Mouse (Mus musculus) effector memory CD4-positive, alpha-beta T cell, adult 7 months (primary cell): ENCODE data around the gene Mapk3. TPM values are rescaled to one million over a fixed set of nuclear protein-coding genes. Genes with fewer than 3 reads are reported as not detected.

ENCODE experiments used
- polyA plus RNA-seq: library from polyadenylated mRNA; unstranded; fragments of 100-300 nt; shearing (Covaris generic); gene quantifications from one replicate; pipeline ENCODE4 v1.2.1, GENCODE M21; 2017

The Mapk3 gene
- polyA plus RNA-seq: 18.7 TPM

DNA sequence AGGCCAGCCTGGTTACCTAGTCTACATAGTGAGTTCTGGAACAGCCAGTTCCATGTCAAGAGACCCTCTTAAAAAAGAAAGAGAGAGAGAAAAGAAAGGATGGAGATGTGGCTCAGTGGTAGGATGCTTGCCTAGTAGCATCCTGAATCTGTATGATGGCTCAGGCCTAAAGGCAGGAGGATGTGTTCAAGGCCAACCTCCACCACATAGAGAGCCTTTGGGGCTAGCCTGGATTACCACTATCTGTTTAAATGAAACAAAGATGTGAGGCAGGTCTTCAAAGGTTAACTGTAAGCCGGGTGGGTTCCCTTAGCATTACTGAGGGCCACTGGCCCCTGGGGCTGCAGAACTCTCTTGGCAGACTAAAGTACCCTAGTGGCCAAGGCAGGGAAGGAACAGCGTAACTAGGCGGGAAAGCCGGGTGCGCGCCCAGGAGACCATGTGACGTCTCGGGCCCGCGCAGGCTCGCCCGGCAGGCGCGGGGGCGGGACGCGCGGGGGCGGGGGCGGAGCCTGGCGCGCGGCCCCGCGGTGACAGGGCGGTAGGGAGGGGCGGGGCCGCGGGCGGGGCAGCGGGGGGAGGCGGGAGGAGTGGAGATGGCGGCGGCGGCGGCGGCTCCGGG, at the start of gene Mapk3:
Gene Mapk3, plus strand, starts transcription at position 552 of the 622 bp plus-strand sequence.

DNA sequence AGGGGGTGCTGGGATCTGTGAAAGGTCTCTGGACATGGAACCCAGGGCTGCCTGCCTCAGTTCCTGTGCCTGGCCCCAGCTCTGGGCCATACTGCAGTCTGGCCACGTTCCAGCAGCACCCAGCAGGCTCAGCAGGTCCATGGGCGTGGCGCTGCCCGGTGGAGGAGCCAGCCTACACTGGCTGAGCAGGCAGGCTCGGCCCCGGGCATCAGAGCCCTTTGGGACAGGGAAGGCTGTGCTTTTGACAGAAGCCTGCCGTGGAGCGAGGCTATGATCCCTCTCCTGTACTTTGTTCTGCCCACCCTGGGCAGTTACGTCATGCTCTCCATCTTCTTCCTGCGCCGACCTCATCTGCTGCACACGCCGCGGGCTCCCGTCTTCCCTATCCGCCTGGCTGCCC, 6.8 kb downstream of the Mapk3 start, which contains the start of gene Gdpd3:
Gene Gdpd3, plus strand, starts transcription at position 134 of the 400 bp plus-strand sequence.

DNA sequence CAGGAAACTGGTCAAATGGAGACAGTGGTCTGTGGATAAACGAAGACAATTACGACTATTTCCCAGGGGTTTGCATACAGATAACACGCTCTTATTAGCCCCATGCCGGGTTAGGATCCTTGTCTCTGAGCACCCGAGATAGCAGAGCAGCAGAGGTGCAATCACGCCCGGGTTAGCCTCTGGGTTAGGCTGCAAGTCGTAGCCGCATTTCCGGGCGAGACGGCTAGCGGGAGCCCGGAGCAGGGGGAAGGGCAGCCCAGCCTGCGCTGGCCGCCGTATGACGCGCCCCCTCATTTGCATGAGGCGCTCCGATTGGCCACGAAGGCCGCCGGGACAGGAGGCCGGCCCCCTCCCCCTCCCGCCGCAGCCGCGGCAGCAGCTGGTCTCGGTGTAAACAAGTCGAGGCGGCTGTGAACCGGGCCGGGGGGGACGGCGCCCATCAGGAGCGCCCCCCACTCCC, 17.2 kb downstream of the Mapk3 start, which contains the start of gene Ypel3:
Gene Ypel3, plus strand, starts transcription at position 358 of the 460 bp plus-strand sequence.

GRCm38 (mm10) chr7:126780971-126781635, 21.7 kb downstream of the Mapk3 start, which contains the start of gene Tbx6:
TSS of gene Tbx6 (plus strand) at chr7:126781483.

GRCm38 (mm10) chr7:126791851-126792720, 32.7 kb downstream of the Mapk3 start, which contains the start of gene Ppp4c:
TSS of gene Ppp4c (minus strand) at chr7:126792496.

GRCm38 (mm10) chr7:126797411-126798126, 38.2 kb downstream of the Mapk3 start, which contains the start of gene Fam57b:
TSS of gene Fam57b (plus strand) at chr7:126797668.

Other genes starting within 250 kb of the Mapk3 start
- gene Eif3c, start 193.2 kb upstream of the Mapk3 start, polyA plus RNA-seq: 159 TPM
- 7.1 TPM for gene Apobr, start 174.7 kb upstream of the Mapk3 start, polyA plus RNA-seq
- 105 TPM for gene Cln3, start 173.8 kb upstream of the Mapk3 start, polyA plus RNA-seq
- not detected for gene Il27, start 164.7 kb upstream of the Mapk3 start, polyA plus RNA-seq
- gene Nupr1, start 128.7 kb upstream of the Mapk3 start, polyA plus RNA-seq: 1.8 TPM
- 79.6 TPM for gene Sgf29, start 110.3 kb upstream of the Mapk3 start, polyA plus RNA-seq
- 0.29 TPM for gene Sult1a1, start 83.2 kb upstream of the Mapk3 start, polyA plus RNA-seq
- 102 TPM for gene Bola2, start 64.2 kb upstream of the Mapk3 start, polyA plus RNA-seq
- gene Slx1b, start 63.8 kb upstream of the Mapk3 start, polyA plus RNA-seq: 2.0 TPM
- 1,760 TPM for gene Coro1a, start 51.8 kb upstream of the Mapk3 start, polyA plus RNA-seq
- 2.5 TPM for gene Gdpd3, start 6.7 kb downstream of the Mapk3 start, polyA plus RNA-seq
- gene Ypel3, start 17.4 kb downstream of the Mapk3 start, polyA plus RNA-seq: 341 TPM
- gene Tbx6, start 21.9 kb downstream of the Mapk3 start, polyA plus RNA-seq: 2.8 TPM
- gene Ppp4c, start 32.9 kb downstream of the Mapk3 start, polyA plus RNA-seq: 405 TPM
- not detected for gene Fam57b, start 38.1 kb downstream of the Mapk3 start, polyA plus RNA-seq
- not detected for gene 4930451I11Rik, start 72.0 kb downstream of the Mapk3 start, polyA plus RNA-seq
- 0.45 TPM for gene Doc2a, start 87.8 kb downstream of the Mapk3 start, polyA plus RNA-seq
- 13.9 TPM for gene Hirip3, start 102.4 kb downstream of the Mapk3 start, polyA plus RNA-seq
- gene Ino80e, start 102.8 kb downstream of the Mapk3 start, polyA plus RNA-seq: 55.1 TPM
- gene Taok2, start 125.1 kb downstream of the Mapk3 start, polyA plus RNA-seq: 39.3 TPM
- 41.2 TPM for gene Tmem219, start 163.3 kb downstream of the Mapk3 start, polyA plus RNA-seq
- gene Kctd13, start 169.3 kb downstream of the Mapk3 start, polyA plus RNA-seq: 37.4 TPM
- gene Asphd1, start 190.0 kb downstream of the Mapk3 start, polyA plus RNA-seq: 0.30 TPM
- gene Sez6l2, start 191.0 kb downstream of the Mapk3 start, polyA plus RNA-seq: 0.27 TPM
- 127 TPM for gene Cdipt, start 216.3 kb downstream of the Mapk3 start, polyA plus RNA-seq
- 0.57 TPM for gene Cdiptos, start 216.5 kb downstream of the Mapk3 start, polyA plus RNA-seq